Comparison of ENCODE assay signal across 26 mouse cellular contexts in genomic region chr19:17247352-17247925, GRCm38 (mm10).
A peak's percentile ranks its signal among the peaks of the same experiment; 100 is the strongest.
DNase-seq lines count a peak whose midpoint lies in the region; TF ChIP-seq lines count a peak whose summit lies in the region.
"Had no signal": no experiment of that assay in that cellular context is flagged by ENCODE, and none has a peak within 500 bp of the region (broad histone marks: within the 10 kb centered on the region; RNA-seq: fewer than 3 reads in every experiment).

No protein-coding gene starts in this region.

- WGBS in macrophage (ENCODE audit: missing documents): 23% methylated on average over 8 of the region's 8 CpGs

- H3K4me3 ChIP-seq in bone marrow macrophage, adult 2 months (ENCODE audit: insufficient read depth, low read length): no peak overlapping the region
- no peak overlapping the region for H3K4me3 ChIP-seq in macrophage (ENCODE audit: inconsistent target)
- H3K4me3 ChIP-seq: forebrain, embryonic 10.5 days; forebrain, embryonic 13.5 days; gastrocnemius, adult 2 months; heart, adult 2 months; heart, embryonic 10.5 days; heart, embryonic 13.5 days; hindbrain, embryonic 12.5 days; hindbrain, embryonic 15.5 days had no signal

- TF ChIP-seq CTCF in bone marrow macrophage, adult 2 months (IDR thresholded peaks at IDR 0.05; ENCODE audit: low read depth, low read length): no peak

- DNase-seq in layer of hippocampus, adult 9-11 months: peak; percentile 9
- DNase-seq in layer of hippocampus, postnatal 36 days: no peak
- peak; percentile 63 for DNase-seq in splenic B cell, adult 2 months (ENCODE audit: low read depth, low spot score)
- DNase-seq in cerebellum, adult 9-10 months: no peak
- no peak for DNase-seq in retina, postnatal 1 day
- no peak for DNase-seq in kidney, postnatal 4 days
- DNase-seq: adrenal gland, postnatal 10 days; adrenal gland, postnatal 36 days; cerebellum, adult 11 months; cerebellum, adult 2 months; cerebellum, postnatal 36 days; forebrain, postnatal 0 days; gastrocnemius, adult 2 months; gastrocnemius, postnatal 14 days; heart, adult 2 months; heart, postnatal 14 days had no signal

- H3K79me2 ChIP-seq in macrophage (ENCODE audit: inconsistent target): no peaks in the 10 kb centered on the region

- H3K27ac ChIP-seq in bone marrow macrophage, adult 2 months (ENCODE audit: insufficient read depth, low read depth, low read length): peak overlapping the region; percentile 21; the same call in 1 of the 2 replicates
- peak overlapping the region; percentile 58 for H3K27ac ChIP-seq in macrophage
- H3K27ac ChIP-seq: forebrain, embryonic 10.5 days; forebrain, embryonic 13.5 days; gastrocnemius, adult 2 months; heart, adult 2 months; heart, embryonic 10.5 days; heart, embryonic 13.5 days; hindbrain, embryonic 12.5 days; hindbrain, embryonic 15.5 days had no signal

- no peak for TF ChIP-seq POLR2A in bone marrow macrophage, adult 2 months (IDR thresholded peaks at IDR 0.05; ENCODE audit: borderline replicate concordance, low read depth, low read length)

- H3K36me3 ChIP-seq in macrophage (ENCODE audit: inconsistent target): no peaks in the 10 kb centered on the region
- no peaks in the 10 kb centered on the region for H3K36me3 ChIP-seq in splenic B cell, adult 2 months (ENCODE audit: control insufficient read depth, insufficient read depth, low read length, poor library complexity, severe bottlenecking)
- H3K36me3 ChIP-seq: forebrain, embryonic 10.5 days; G1E; heart, embryonic 10.5 days; heart, embryonic 13.5 days; hindbrain, embryonic 12.5 days; hindbrain, embryonic 15.5 days had no signal

- H3K27me3 ChIP-seq in splenic B cell, adult 2 months (ENCODE audit: control insufficient read depth, insufficient read depth, low read length, poor library complexity, severe bottlenecking): no peaks in the 10 kb centered on the region
- H3K27me3 ChIP-seq: forebrain, embryonic 13.5 days; heart, embryonic 13.5 days; hindbrain, embryonic 12.5 days; hindbrain, embryonic 15.5 days; Patski had no signal

- peaks cover 38% of the 10 kb centered on the region for H3K4me1 ChIP-seq in bone marrow macrophage, adult 2 months (ENCODE audit: control insufficient read depth, insufficient read depth, low read length)
- H3K4me1 ChIP-seq: forebrain, embryonic 13.5 days; heart, embryonic 10.5 days; hindbrain, embryonic 12.5 days; hindbrain, embryonic 15.5 days had no signal

Comparison
In these comparisons a context has a peak if more than half of its experiments do, and no peak if none do; other contexts are left out.
1. DNase-seq: peak in layer of hippocampus, adult 9-11 months (single experiment) and splenic B cell, adult 2 months (single experiment); none in layer of hippocampus, postnatal 36 days (0 of 2), cerebellum, adult 9-10 months (single experiment), retina, postnatal 1 day (single experiment) and kidney, postnatal 4 days (0 of 2).